Mouse (Mus musculus): ENCODE results near the gene Gm9844. TPM values are rescaled to one million over a fixed set of nuclear protein-coding genes. Genes with fewer than 3 reads are reported as not detected.
"Not testable (repeated sequence)": the region's sequence is repeated elsewhere in the genome, so short reads cannot be mapped to it uniquely, and the experiment has no call there.

Gm9844 gene
- 10.5 and 13.5 TPM in 2 replicates for polyA plus RNA-seq (2012; rRNA removed)

DNA sequence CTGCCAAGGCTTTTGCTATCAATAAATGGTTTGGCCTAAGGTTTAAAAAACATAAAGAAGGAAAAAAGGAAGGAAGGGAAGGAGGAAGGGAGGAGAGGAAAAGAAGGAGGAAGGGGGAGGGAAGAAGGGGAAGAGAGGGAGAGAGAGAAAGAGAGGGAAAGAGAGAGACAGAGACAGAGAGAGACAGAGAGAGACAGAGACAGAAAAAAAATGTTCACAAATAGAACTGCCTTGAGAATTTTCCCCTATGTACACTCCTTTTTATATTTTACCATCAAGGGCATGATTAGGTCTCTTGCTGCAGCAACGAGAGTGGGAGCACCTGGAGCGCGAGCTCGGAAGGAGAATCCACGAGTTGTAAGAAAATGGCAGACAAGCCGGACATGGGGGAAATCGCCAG lies at the start of gene Gm9844:
Gm9844 (plus strand) TSS at position 301 of the 400 bp plus-strand sequence.
- TF ChIP-seq POLR2A (IDR thresholded peaks at IDR 0.05; ENCODE audit: extremely low read depth, insufficient read depth, low read length) (no peak), CTCF (IDR thresholded peaks at IDR 0.05; ENCODE audit: extremely low read depth, insufficient read depth, low read length) (no peak)
- no peak within 1 kb of the TSS for H3K27ac ChIP-seq (ENCODE audit: insufficient read depth, low read length)
- no peaks in the 10 kb centered on the region for H3K4me1 ChIP-seq (ENCODE audit: control insufficient read depth, insufficient read depth, low read length)
- H3K4me3 ChIP-seq (ENCODE audit: insufficient read depth, low read length): no peak within 1 kb of the TSS

DNA sequence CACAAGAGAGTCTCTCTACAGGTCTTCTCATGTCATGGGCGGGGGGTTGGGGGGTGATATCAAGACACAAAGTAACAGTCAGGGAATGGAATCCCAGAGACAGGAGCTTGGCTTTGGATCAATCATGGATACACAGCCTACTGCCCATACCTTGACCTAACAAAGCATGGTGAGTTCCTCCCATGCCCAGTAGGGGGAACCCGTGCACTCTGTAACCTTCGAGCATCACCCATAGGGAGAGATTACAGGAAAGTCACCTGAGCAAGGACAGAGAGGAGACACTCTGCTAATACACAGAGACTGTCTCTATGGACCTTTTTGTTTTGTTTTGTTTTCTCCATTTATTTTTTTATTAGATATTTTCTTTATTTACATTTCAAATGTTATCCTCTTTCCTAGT lies 44.5 kb upstream of the Gm9844 start:
- no peak overlapping the region for H3K27ac ChIP-seq (ENCODE audit: insufficient read depth, low read length)
- no peak overlapping the region for H3K4me3 ChIP-seq (ENCODE audit: insufficient read depth, low read length)
- no peaks in the 10 kb centered on the region for H3K4me1 ChIP-seq (ENCODE audit: control insufficient read depth, insufficient read depth, low read length)
- TF ChIP-seq CTCF (IDR thresholded peaks at IDR 0.05; ENCODE audit: extremely low read depth, insufficient read depth, low read length) (peak; percentile 94), POLR2A (IDR thresholded peaks at IDR 0.05; ENCODE audit: extremely low read depth, insufficient read depth, low read length) (no peak)

DNA sequence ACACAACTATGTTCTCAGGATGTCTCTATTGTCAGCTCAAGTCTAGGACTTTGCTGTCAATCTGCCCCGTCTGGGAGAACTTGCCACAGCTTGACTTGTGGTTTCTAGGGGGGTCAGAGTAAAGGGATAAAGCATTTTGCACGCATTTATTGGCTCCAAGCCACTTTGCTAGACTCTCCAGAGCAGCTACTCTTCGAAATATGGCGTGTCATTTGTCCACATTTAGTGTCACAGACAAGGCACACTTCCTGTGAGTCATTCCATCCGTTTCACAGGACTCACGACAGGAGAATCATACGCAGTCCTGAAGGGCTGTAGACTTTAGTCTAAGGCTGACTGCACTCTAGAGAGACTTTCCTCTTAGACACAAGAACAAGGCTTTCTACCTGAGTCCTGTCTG lies 37.6 kb upstream of the Gm9844 start:
- Histone ChIP-seq H3K27ac (ENCODE audit: insufficient read depth, low read length) (no peak overlapping the region), H3K4me1 (ENCODE audit: control insufficient read depth, insufficient read depth, low read length) (no peaks in the 10 kb centered on the region), H3K4me3 (ENCODE audit: insufficient read depth, low read length) (no peak overlapping the region)
- TF ChIP-seq POLR2A (IDR thresholded peaks at IDR 0.05; ENCODE audit: extremely low read depth, insufficient read depth, low read length) (no peak), CTCF (IDR thresholded peaks at IDR 0.05; ENCODE audit: extremely low read depth, insufficient read depth, low read length) (no peak)

DNA sequence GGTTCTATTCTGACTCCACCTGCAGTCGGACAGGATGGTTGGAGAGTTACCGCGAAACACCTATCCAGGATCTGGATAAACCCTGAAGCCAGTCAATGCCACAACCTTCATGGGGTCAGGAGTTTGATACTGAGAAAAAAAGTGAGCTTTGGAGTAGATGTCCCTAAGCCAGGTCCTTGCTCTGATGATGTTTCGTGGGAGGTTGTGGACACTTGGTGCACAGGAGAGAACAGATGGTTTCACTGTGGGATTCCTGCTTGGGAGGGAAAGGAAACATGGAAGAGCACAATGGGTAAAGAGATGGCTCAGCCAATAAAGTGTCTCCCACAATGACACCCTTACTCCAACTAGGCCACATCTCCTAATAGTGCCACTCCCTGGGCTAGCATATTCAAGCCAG lies 34.8 kb upstream of the Gm9844 start:
- TF ChIP-seq CTCF (IDR thresholded peaks at IDR 0.05; ENCODE audit: extremely low read depth, insufficient read depth, low read length) (no peak), POLR2A (IDR thresholded peaks at IDR 0.05; ENCODE audit: extremely low read depth, insufficient read depth, low read length) (no peak)
- H3K4me1 ChIP-seq (ENCODE audit: control insufficient read depth, insufficient read depth, low read length): no peaks in the 10 kb centered on the region
- no peak overlapping the region for H3K4me3 ChIP-seq (ENCODE audit: insufficient read depth, low read length)
- H3K27ac ChIP-seq (ENCODE audit: insufficient read depth, low read length): no peak overlapping the region

DNA sequence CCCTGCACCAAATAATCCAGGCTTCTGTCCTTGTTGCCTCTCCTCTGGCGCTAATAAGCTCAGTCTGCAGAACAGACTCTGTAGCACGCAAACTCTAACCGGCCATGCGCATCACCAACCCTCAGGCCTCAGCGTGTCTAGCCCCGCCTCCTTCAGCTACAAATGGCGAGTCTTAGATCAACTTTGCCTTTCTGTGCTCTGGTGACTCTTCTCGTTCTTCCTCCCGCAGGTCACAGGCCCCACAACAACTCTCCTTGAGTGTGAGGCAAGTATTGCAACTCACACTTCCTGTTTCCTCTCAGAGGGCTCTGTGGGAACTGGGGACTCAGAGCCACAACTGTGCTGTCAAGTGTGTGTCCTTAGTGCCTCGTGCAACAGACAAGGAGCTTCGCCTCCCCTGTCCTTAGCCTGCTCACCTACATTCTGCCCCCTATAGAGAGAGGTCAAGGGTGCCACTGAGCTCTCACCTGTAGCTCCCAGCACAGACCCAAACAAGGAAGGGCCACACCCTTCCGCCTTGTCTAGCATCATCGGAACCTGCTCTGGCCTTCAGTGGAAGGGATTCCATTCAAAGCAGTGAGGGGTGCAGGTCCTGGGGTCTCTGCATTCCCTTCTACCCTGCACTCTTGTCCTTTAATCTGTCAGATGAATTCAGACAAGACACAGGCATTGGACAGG lies 23.1 kb upstream of the Gm9844 start:
- H3K27ac ChIP-seq (ENCODE audit: insufficient read depth, low read length); H3K4me3 ChIP-seq (ENCODE audit: insufficient read depth, low read length); H3K4me1 ChIP-seq (ENCODE audit: control insufficient read depth, insufficient read depth, low read length): not testable (repeated sequence)

DNA sequence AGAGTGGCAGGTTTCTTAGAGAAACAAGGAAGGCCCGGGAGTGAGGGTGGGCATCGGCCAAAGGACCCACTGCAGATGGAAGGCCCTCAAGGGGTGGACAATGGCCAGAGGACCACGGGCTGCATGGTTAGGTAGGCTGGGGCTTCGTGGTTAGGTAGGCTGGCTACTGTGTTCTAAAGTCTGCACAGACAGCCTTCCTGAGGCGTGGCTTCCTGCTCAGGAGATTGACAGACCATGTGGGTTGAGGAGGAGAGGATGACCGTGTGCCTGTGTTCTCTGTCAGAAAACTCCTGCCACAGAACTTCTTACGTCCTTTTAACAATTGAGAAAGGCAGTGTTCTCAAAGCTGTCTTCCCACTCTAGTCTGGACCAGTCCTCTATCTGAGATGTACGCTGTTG lies 22.6 kb upstream of the Gm9844 start:
- TF ChIP-seq POLR2A (IDR thresholded peaks at IDR 0.05; ENCODE audit: extremely low read depth, insufficient read depth, low read length) (no peak), CTCF (IDR thresholded peaks at IDR 0.05; ENCODE audit: extremely low read depth, insufficient read depth, low read length) (no peak)
- no peak overlapping the region for H3K4me3 ChIP-seq (ENCODE audit: insufficient read depth, low read length)
- no peak overlapping the region for H3K27ac ChIP-seq (ENCODE audit: insufficient read depth, low read length)
- no peaks in the 10 kb centered on the region for H3K4me1 ChIP-seq (ENCODE audit: control insufficient read depth, insufficient read depth, low read length)

DNA sequence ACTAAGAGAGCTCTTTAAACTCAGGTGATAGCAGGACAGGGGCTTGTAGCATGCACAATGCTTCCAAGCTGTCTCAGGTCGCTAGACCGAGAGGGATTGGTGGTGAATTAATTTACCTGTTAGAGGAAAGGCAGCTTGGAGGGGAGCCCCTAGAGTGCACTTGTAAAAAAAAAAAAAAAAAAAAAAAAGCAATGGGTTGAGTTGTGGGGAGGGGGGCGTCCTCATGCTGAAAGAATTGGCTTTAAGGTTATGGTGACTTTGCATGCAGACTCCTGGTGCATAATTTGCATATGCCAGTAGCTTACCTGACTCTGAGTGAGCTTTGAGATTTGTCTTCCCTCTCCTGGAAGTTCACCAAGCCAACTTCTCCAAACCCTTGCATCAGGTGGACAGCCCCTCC lies 21.7 kb upstream of the Gm9844 start:
- H3K27ac ChIP-seq (ENCODE audit: insufficient read depth, low read length): no peak overlapping the region
- H3K4me1 ChIP-seq (ENCODE audit: control insufficient read depth, insufficient read depth, low read length): no peaks in the 10 kb centered on the region
- no peak overlapping the region for H3K4me3 ChIP-seq (ENCODE audit: insufficient read depth, low read length)
- TF ChIP-seq CTCF (IDR thresholded peaks at IDR 0.05; ENCODE audit: extremely low read depth, insufficient read depth, low read length) (no peak), POLR2A (IDR thresholded peaks at IDR 0.05; ENCODE audit: extremely low read depth, insufficient read depth, low read length) (no peak)

DNA sequence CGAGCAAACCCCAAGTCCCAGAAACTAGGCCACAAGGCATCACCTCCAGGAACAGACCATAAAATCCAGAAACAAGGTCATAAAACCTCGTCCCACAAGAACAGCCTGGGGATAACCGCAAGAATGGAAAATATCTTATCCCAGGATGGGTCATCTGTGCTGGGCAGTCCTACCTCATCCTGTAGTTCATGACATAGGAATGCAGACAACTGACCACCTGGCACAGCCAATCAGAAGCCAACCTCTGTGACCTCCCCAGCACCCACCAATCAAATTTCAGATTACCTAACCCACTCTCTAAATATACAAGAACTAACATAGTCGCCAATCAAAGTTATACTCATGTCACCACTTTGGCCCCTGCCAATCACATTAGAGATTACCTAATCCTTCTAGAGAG lies 21.0 kb upstream of the Gm9844 start:
- Histone ChIP-seq H3K27ac (ENCODE audit: insufficient read depth, low read length) (no peak overlapping the region), H3K4me3 (ENCODE audit: insufficient read depth, low read length) (no peak overlapping the region), H3K4me1 (ENCODE audit: control insufficient read depth, insufficient read depth, low read length) (no peaks in the 10 kb centered on the region)
- TF ChIP-seq POLR2A (IDR thresholded peaks at IDR 0.05; ENCODE audit: extremely low read depth, insufficient read depth, low read length) (no peak), CTCF (IDR thresholded peaks at IDR 0.05; ENCODE audit: extremely low read depth, insufficient read depth, low read length) (no peak)

DNA sequence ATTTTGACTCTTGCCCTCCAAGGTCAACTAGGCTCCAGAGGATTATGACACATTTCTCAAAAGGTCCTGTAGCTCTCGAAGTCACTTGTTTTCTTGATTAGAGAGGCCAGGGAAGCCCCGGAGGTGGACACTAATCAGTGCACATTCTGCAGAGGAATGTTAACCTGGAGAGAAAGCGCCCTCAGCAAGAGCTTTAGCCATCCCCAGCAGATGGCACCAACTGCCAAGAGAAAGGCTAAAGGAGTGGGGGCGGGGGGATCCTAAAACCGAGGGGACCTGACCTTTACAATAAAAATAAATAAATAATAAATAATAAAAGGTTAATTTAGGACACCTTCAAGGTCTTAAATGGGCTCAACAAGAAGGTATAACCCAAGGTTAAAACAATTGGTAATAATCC lies 17.9 kb upstream of the Gm9844 start:
- no peak for TF ChIP-seq CTCF (IDR thresholded peaks at IDR 0.05; ENCODE audit: extremely low read depth, insufficient read depth, low read length)
- no peak for TF ChIP-seq POLR2A (IDR thresholded peaks at IDR 0.05; ENCODE audit: extremely low read depth, insufficient read depth, low read length)
- H3K27ac ChIP-seq (ENCODE audit: insufficient read depth, low read length): no peak overlapping the region
- H3K4me3 ChIP-seq (ENCODE audit: insufficient read depth, low read length): no peak overlapping the region
- no peaks in the 10 kb centered on the region for H3K4me1 ChIP-seq (ENCODE audit: control insufficient read depth, insufficient read depth, low read length)

DNA sequence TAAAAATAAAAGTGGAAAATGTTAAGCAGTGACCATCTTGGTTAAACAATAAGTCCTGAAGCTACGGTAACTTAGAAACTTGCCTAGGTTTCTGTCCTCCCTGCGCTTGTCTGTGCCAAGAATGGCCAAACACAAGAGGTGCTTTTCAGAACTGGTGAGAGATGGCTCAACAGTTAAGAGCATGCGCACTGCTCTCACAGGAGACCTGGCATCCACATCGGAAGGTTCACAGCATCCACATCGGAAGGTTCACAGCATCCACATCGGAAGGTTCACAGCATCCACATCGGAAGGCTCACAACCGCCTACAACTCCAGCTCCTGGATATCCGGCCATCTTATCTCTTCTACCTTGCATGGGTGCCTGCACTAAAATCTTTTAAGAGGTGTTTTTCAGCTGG lies 16.8 kb upstream of the Gm9844 start:
- no peak overlapping the region for H3K27ac ChIP-seq (ENCODE audit: insufficient read depth, low read length)
- no peaks in the 10 kb centered on the region; the same call in 1 of the 2 replicates for H3K4me1 ChIP-seq (ENCODE audit: control insufficient read depth, insufficient read depth, low read length)
- TF ChIP-seq POLR2A (IDR thresholded peaks at IDR 0.05; ENCODE audit: extremely low read depth, insufficient read depth, low read length) (no peak), CTCF (IDR thresholded peaks at IDR 0.05; ENCODE audit: extremely low read depth, insufficient read depth, low read length) (no peak)
- H3K4me3 ChIP-seq (ENCODE audit: insufficient read depth, low read length): no peak overlapping the region
